Mouse (Mus musculus): Measurements from ENCODE around the gene Mkrn1. TPM values are rescaled to one million over a fixed set of nuclear protein-coding genes. Genes with fewer than 3 reads are reported as not detected.

Mkrn1 gene
- polyA plus RNA-seq, 1 experiment, result 34.7 TPM

- Histone ChIP-seq H3K4me2 (ENCODE audit: low read depth) (no peak overlapping the region), H3K36me3 (ENCODE audit: control insufficient read depth, insufficient read depth) (no peaks in the 10 kb centered on the region), H3K79me2 (ENCODE audit: control insufficient read depth, insufficient read depth) (no peaks in the 10 kb centered on the region), H3K27me3 (ENCODE audit: control insufficient read depth, insufficient read depth, insufficient read length) (no peaks in the 10 kb centered on the region), H3ac (ENCODE audit: control insufficient read depth, insufficient read length) (no peak overlapping the region), H3K4me3 (no peak overlapping the region)
- TF ChIP-seq USF1 (IDR thresholded peaks at IDR 0.05; ENCODE audit: low read depth), result no peak
- no peak for TF ChIP-seq REST (IDR thresholded peaks at IDR 0.05; ENCODE audit: insufficient read depth, insufficient read length)
- no peak for TF ChIP-seq TCF3 (IDR thresholded peaks at IDR 0.05; ENCODE audit: insufficient read length, low read depth)
- no peak for TF ChIP-seq TCF12 (IDR thresholded peaks at IDR 0.05; ENCODE audit: insufficient read depth, poor library complexity, severe bottlenecking)
- no peak for TF ChIP-seq E2F4 (IDR thresholded peaks at IDR 0.05; ENCODE audit: insufficient read depth)
- no peak for TF ChIP-seq MYOG (IDR thresholded peaks at IDR 0.05; ENCODE audit: control insufficient read depth in 1 of 3, insufficient read depth in 1 of 3, insufficient read length in 2 of 3, low read depth in 2 of 3)
- TF ChIP-seq MAX (IDR thresholded peaks at IDR 0.05; ENCODE audit: low read depth), result no peak
- TF ChIP-seq POLR2A (IDR thresholded peaks at IDR 0.05; ENCODE audit: insufficient read length, low read depth), result no peak
- TF ChIP-seq CEBPB (IDR thresholded peaks at IDR 0.05; ENCODE audit: insufficient read depth, poor library complexity, severe bottlenecking), result no peak
- no peak for TF ChIP-seq POLR2AphosphoS2 (IDR thresholded peaks at IDR 0.05; ENCODE audit: insufficient read length, low read depth)
- no peak for TF ChIP-seq SRF (IDR thresholded peaks at IDR 0.05; ENCODE audit: control insufficient read depth, insufficient read length, low read depth)
- no peak for TF ChIP-seq MYOD1 (IDR thresholded peaks at IDR 0.05; ENCODE audit: control insufficient read depth in 1 of 3, insufficient read length in 2 of 3, low read depth in 2 of 3)
These were observed 15.6 kb upstream of the Mkrn1 start for GRCm38 (mm10) chr6:39435875-39436274.

- Histone ChIP-seq H3K4me2 (ENCODE audit: low read depth) (no peak overlapping the region), H3K4me3 (no peak overlapping the region), H3K27me3 (ENCODE audit: control insufficient read depth, insufficient read depth, insufficient read length) (no peaks in the 10 kb centered on the region), H3ac (ENCODE audit: control insufficient read depth, insufficient read length) (no peak overlapping the region), H3K79me2 (ENCODE audit: control insufficient read depth, insufficient read depth) (no peaks in the 10 kb centered on the region), H3K36me3 (ENCODE audit: control insufficient read depth, insufficient read depth) (no peaks in the 10 kb centered on the region)
- TF ChIP-seq REST (IDR thresholded peaks at IDR 0.05; ENCODE audit: insufficient read depth, insufficient read length) (peak; percentile 40), MYOD1 (IDR thresholded peaks at IDR 0.05; ENCODE audit: control insufficient read depth in 1 of 3, insufficient read length in 2 of 3, low read depth in 2 of 3) (peak in 2 of 3 experiments; percentile 89 to 93), POLR2AphosphoS2 (IDR thresholded peaks at IDR 0.05; ENCODE audit: insufficient read length, low read depth) (no peak)
These were observed 14.7 kb upstream of the Mkrn1 start for GRCm38 (mm10) chr6:39434886-39435492.

- Histone ChIP-seq H3K79me2 (ENCODE audit: control insufficient read depth, insufficient read depth) (no peaks in the 10 kb centered on the region), H3K4me2 (ENCODE audit: low read depth) (no peak overlapping the region), H3K36me3 (ENCODE audit: control insufficient read depth, insufficient read depth) (no peaks in the 10 kb centered on the region), H3ac (ENCODE audit: control insufficient read depth, insufficient read length) (no peak overlapping the region), H3K4me3 (no peak overlapping the region), H3K27me3 (ENCODE audit: control insufficient read depth, insufficient read depth, insufficient read length) (no peaks in the 10 kb centered on the region)
- TF ChIP-seq TCF3 (IDR thresholded peaks at IDR 0.05; ENCODE audit: insufficient read length, low read depth), result no peak
These were observed 14.0 kb upstream of the Mkrn1 start for GRCm38 (mm10) chr6:39434111-39434885.

GRCm38 (mm10) chr6:39433701-39434100 is 13.4 kb upstream of the Mkrn1 start:
- no peak overlapping the region for H3K4me3 ChIP-seq
- H3ac ChIP-seq (ENCODE audit: control insufficient read depth, insufficient read length), result no peak overlapping the region
- H3K27me3 ChIP-seq (ENCODE audit: control insufficient read depth, insufficient read depth, insufficient read length), result no peaks in the 10 kb centered on the region
- TF ChIP-seq CEBPB (IDR thresholded peaks at IDR 0.05; ENCODE audit: insufficient read depth, poor library complexity, severe bottlenecking) (no peak), MAX (IDR thresholded peaks at IDR 0.05; ENCODE audit: low read depth) (no peak), TCF3 (IDR thresholded peaks at IDR 0.05; ENCODE audit: insufficient read length, low read depth) (no peak), POLR2AphosphoS2 (IDR thresholded peaks at IDR 0.05; ENCODE audit: insufficient read length, low read depth) (no peak), SRF (IDR thresholded peaks at IDR 0.05; ENCODE audit: control insufficient read depth, insufficient read length, low read depth) (no peak), TCF12 (IDR thresholded peaks at IDR 0.05; ENCODE audit: insufficient read depth, poor library complexity, severe bottlenecking) (no peak), MYOG (IDR thresholded peaks at IDR 0.05; ENCODE audit: control insufficient read depth in 1 of 3, insufficient read depth in 1 of 3, insufficient read length in 2 of 3, low read depth in 2 of 3) (no peak)
- no peak overlapping the region for H3K4me2 ChIP-seq (ENCODE audit: low read depth)
- no peaks in the 10 kb centered on the region for H3K36me3 ChIP-seq (ENCODE audit: control insufficient read depth, insufficient read depth)
- no peaks in the 10 kb centered on the region for H3K79me2 ChIP-seq (ENCODE audit: control insufficient read depth, insufficient read depth)

GRCm38 (mm10) chr6:39433174-39433573 is 12.9 kb upstream of the Mkrn1 start:
- TF ChIP-seq REST (IDR thresholded peaks at IDR 0.05; ENCODE audit: insufficient read depth, insufficient read length) (no peak), MYOG (IDR thresholded peaks at IDR 0.05; ENCODE audit: control insufficient read depth in 1 of 3, insufficient read depth in 1 of 3, insufficient read length in 2 of 3, low read depth in 2 of 3) (no peak), USF1 (IDR thresholded peaks at IDR 0.05; ENCODE audit: low read depth) (no peak), POLR2AphosphoS2 (IDR thresholded peaks at IDR 0.05; ENCODE audit: insufficient read length, low read depth) (no peak), CEBPB (IDR thresholded peaks at IDR 0.05; ENCODE audit: insufficient read depth, poor library complexity, severe bottlenecking) (no peak), TCF12 (IDR thresholded peaks at IDR 0.05; ENCODE audit: insufficient read depth, poor library complexity, severe bottlenecking) (no peak), E2F4 (IDR thresholded peaks at IDR 0.05; ENCODE audit: insufficient read depth) (no peak), POLR2A (IDR thresholded peaks at IDR 0.05; ENCODE audit: insufficient read length, low read depth) (no peak)
- no peak overlapping the region for H3K4me3 ChIP-seq
- H3K36me3 ChIP-seq (ENCODE audit: control insufficient read depth, insufficient read depth), result no peaks in the 10 kb centered on the region
- H3ac ChIP-seq (ENCODE audit: control insufficient read depth, insufficient read length), result no peak overlapping the region
- H3K27me3 ChIP-seq (ENCODE audit: control insufficient read depth, insufficient read depth, insufficient read length), result no peaks in the 10 kb centered on the region
- no peaks in the 10 kb centered on the region for H3K79me2 ChIP-seq (ENCODE audit: control insufficient read depth, insufficient read depth)
- H3K4me2 ChIP-seq (ENCODE audit: low read depth), result no peak overlapping the region
